Mouse (Mus musculus) stomach, postnatal 0 days (tissue): ENCODE data around the gene Tapt1.

Experiments
- CTCF ChIP-seq: IDR thresholded peaks from 2 replicates; pipeline ENCODE4 v1.5.1; 2016; ENCODE audit warnings: antibody characterized with exemption, low read depth, mild to moderate bottlenecking, moderate library complexity
- EP300 ChIP-seq: optimal IDR thresholded peaks from 2 replicates; pipeline ENCODE3; 2016; ENCODE audit warnings: antibody characterized with exemption

DNA sequence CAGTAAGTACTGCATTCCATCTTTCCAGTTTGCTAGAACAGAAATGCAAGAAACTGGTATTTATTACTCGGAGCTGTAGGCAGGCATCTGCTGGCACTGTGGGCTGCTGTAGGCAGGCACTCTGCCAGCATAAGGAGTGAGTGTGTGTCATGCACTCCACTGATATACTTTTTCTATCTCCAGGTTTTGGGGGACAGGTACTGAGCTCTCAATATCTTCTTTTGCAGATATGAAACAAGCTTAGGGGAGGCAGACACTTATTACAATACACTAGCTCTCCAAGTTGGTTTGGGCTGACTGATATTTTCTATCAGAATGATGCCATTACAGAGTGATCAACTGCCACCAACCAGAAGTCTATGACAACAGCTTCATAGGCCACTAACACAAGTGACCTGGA, 23.0 kb downstream of the Tapt1 start:
- no peak for TF ChIP-seq CTCF
- no peak for TF ChIP-seq EP300
